Mouse (Mus musculus): ENCODE data around the gene Pitpna.

DNA sequence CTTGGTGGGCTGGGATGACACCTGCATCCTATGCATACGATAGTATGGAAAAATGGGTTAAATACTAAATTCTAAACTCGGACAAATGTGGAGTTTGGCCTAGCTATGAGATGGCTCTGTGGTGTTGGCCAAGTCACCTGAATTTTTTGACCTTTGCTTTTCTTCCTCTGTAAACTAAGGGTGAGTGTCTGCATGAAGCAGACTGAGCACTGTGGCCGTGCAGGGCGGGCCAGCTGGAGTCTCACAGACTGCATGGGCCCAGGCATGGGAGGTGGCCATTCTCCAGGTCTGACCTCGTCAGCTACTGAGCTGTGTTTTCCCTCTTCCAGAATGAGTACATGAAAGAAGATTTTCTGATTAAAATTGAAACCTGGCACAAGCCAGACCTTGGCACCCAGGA lies 20.9 kb downstream of the Pitpna start:
- TF ChIP-seq TCF12 (IDR thresholded peaks at IDR 0.05; ENCODE audit: low read depth, low read length) (no peak), EP300 (IDR thresholded peaks at IDR 0.05; ENCODE audit: low read depth in 1 of 2, low read length in 2 of 2) (no peak), POLR2A (IDR thresholded peaks at IDR 0.05; ENCODE audit: control insufficient read depth in 1 of 2, insufficient read depth in 1 of 2, low read depth in 1 of 2, low read length in 2 of 2, poor library complexity in 1 of 2) (no peak), CTCF (IDR thresholded peaks at IDR 0.05 in 2 of 3, conservative IDR thresholded peaks at IDR 0.05 in 1 of 3; ENCODE audit: control insufficient read depth in 1 of 3, insufficient read depth in 1 of 3, low read depth in 2 of 3, low read length in 3 of 3, poor library complexity in 1 of 3, severe bottlenecking in 1 of 3) (no peak), ZNF384 (IDR thresholded peaks at IDR 0.05; ENCODE audit: low read depth, low read length) (no peak), ZKSCAN1 (IDR thresholded peaks at IDR 0.05; ENCODE audit: low read depth, low read length) (no peak), MXI1 (IDR thresholded peaks at IDR 0.05; ENCODE audit: low read depth, low read length) (no peak), MYC (IDR thresholded peaks at IDR 0.05; ENCODE audit: low read depth, low read length) (no peak), UBTF (IDR thresholded peaks at IDR 0.05; ENCODE audit: borderline replicate concordance, insufficient read depth, low read depth, low read length) (no peak), POLR2AphosphoS5 (IDR thresholded peaks at IDR 0.05; ENCODE audit: borderline replicate concordance, low read depth, low read length) (no peak), E2F4 (IDR thresholded peaks at IDR 0.05; ENCODE audit: borderline replicate concordance, low read depth, low read length) (no peak), TAL1 (IDR thresholded peaks at IDR 0.05; ENCODE audit: low read length) (no peak)

Measured in MEL (cell line).